Comparison of ENCODE assay signal across 8 mouse cellular contexts in genomic region chrX:96095509-96096499, GRCm38 (mm10). TPM values are rescaled to one million over a fixed set of nuclear protein-coding genes. Genes with fewer than 3 reads are reported as not detected.
DNase-seq lines count a peak whose midpoint lies in the region; ATAC-seq and TF ChIP-seq lines count a peak whose summit lies in the region.

TSS of gene Msn (plus strand) at chrX:96096042.

- H3K4me2 ChIP-seq in forebrain, embryonic 16.5 days (ENCODE audit: low read length): peak within 1 kb of the TSS; percentile 68
- H3K4me2 ChIP-seq in lung, embryonic 15.5 days: peak within 1 kb of the TSS; percentile 58

- peaks cover 42% of the 10 kb centered on the region for H3K79me2 ChIP-seq in MEL (ENCODE audit: control insufficient read depth, insufficient read depth, low read length, poor library complexity)

- WGBS in forebrain, embryonic 16.5 days: 21% methylated on average over 29 of the region's 44 CpGs
- 18% methylated on average over 34 of the region's 44 CpGs for WGBS in lung, embryonic 15.5 days
- WGBS in thymus, adult 2 months: 3% methylated on average over 26 of the region's 44 CpGs

- no peak for TF ChIP-seq CTCF in MEL (IDR thresholded peaks at IDR 0.05 in 2 of 3, conservative IDR thresholded peaks at IDR 0.05 in 1 of 3; ENCODE audit: control insufficient read depth in 1 of 3, insufficient read depth in 1 of 3, low read depth in 2 of 3, low read length in 3 of 3, poor library complexity in 1 of 3, severe bottlenecking in 1 of 3)
- no peak for TF ChIP-seq CTCF in thymus, adult 2 months (IDR thresholded peaks at IDR 0.05; ENCODE audit: borderline replicate concordance, control insufficient read depth, extremely low read depth, insufficient read depth, low read length, poor library complexity)

- TF ChIP-seq RAD21 in MEL (IDR thresholded peaks at IDR 0.05; ENCODE audit: low read depth, low read length): no peak

- peak within 1 kb of the TSS; percentile 97 for H3K9ac ChIP-seq in MEL (ENCODE audit: control insufficient read depth, low read depth, low read length, poor library complexity, severe bottlenecking)
- peak within 1 kb of the TSS; percentile 40 for H3K9ac ChIP-seq in forebrain, embryonic 16.5 days (replicated peaks; ENCODE audit: low read depth, low read length)
- peak within 1 kb of the TSS; percentile 65 for H3K9ac ChIP-seq in lung, embryonic 15.5 days

- H3K9me3 ChIP-seq in MEL (replicated peaks; ENCODE audit: insufficient read depth, low read length): no peaks in the 10 kb centered on the region
- no peaks in the 10 kb centered on the region for H3K9me3 ChIP-seq in forebrain, embryonic 16.5 days (ENCODE audit: control insufficient read depth, low read length)
- no peaks in the 10 kb centered on the region for H3K9me3 ChIP-seq in lung, embryonic 15.5 days

- H3K36me3 ChIP-seq in MEL (ENCODE audit: control insufficient read depth in 1 of 2, insufficient read depth in 2 of 2, low read length in 2 of 2): peaks cover 0 to 22% of the 10 kb centered on the region in 2 experiments; a peak in 2 of 4 replicates
- H3K36me3 ChIP-seq in forebrain, embryonic 16.5 days (ENCODE audit: control insufficient read depth, insufficient read depth): no peaks in the 10 kb centered on the region
- no peaks in the 10 kb centered on the region for H3K36me3 ChIP-seq in lung, embryonic 15.5 days
- H3K36me3 ChIP-seq in thymus, adult 2 months (ENCODE audit: control insufficient read depth, insufficient read depth, low read length): no peaks in the 10 kb centered on the region

- TF ChIP-seq POLR2A in MEL (IDR thresholded peaks at IDR 0.05; ENCODE audit: control insufficient read depth in 1 of 2, insufficient read depth in 1 of 2, low read depth in 1 of 2, low read length in 2 of 2, poor library complexity in 1 of 2): peak; percentile 34 to 80; a peak in 2 of 4 replicates
- TF ChIP-seq POLR2A in thymus, adult 2 months (IDR thresholded peaks at IDR 0.05; ENCODE audit: control insufficient read depth, extremely low read depth, insufficient read depth, low read length, poor library complexity): peak; percentile 61; the same call in 1 of the 2 replicates

- peak; percentile 81 for DNase-seq in MEL (ENCODE audit: low read depth, low spot score)
- peak; percentile 62 for DNase-seq in c-Kit-positive CD71-positive TER-119-positive erythroid progenitor cells, embryonic 14.5 days (ENCODE audit: low spot score)
- peak; percentile 74 for DNase-seq in heart, postnatal 25 days (ENCODE audit: low spot score)
- peak in 1 of 2 experiments; percentile 5 for DNase-seq in layer of hippocampus, adult 18-20 months (ENCODE audit: low spot score in 2 of 2)
- peak; percentile 74 for DNase-seq in thymus, adult 2 months

- TF ChIP-seq EP300 in MEL (IDR thresholded peaks at IDR 0.05; ENCODE audit: low read depth in 1 of 2, low read length in 2 of 2): no peak

- intact Hi-C loops in heart, postnatal 25 days (cut with DNase I): loop anchor here (2.0 kb wide), 2 partner anchors 35 to 69 kb away; no protein-coding TSS in a partner anchor

- no peaks in the 10 kb centered on the region for H3K27me3 ChIP-seq in MEL (ENCODE audit: control insufficient read depth in 1 of 2, insufficient read depth in 2 of 2, low read length in 2 of 2)
- no peaks in the 10 kb centered on the region; the same call in 1 of the 2 replicates for H3K27me3 ChIP-seq in forebrain, embryonic 16.5 days (replicated peaks; ENCODE audit: control insufficient read depth, insufficient read depth, low read length)
- H3K27me3 ChIP-seq in lung, embryonic 15.5 days: no peaks in the 10 kb centered on the region
- no peaks in the 10 kb centered on the region for H3K27me3 ChIP-seq in thymus, adult 2 months (ENCODE audit: control insufficient read depth, insufficient read depth, low read length)

- H3K4me1 ChIP-seq in MEL (ENCODE audit: control insufficient read depth in 1 of 2, insufficient read depth in 2 of 2, low read length in 2 of 2): peaks cover 0 to 16% of the 10 kb centered on the region in 2 experiments; a peak in 1 of 4 replicates
- peaks cover 2% of the 10 kb centered on the region; the same call in 1 of the 2 replicates for H3K4me1 ChIP-seq in forebrain, embryonic 16.5 days (replicated peaks; ENCODE audit: control insufficient read depth, insufficient read depth, low read length)
- H3K4me1 ChIP-seq in lung, embryonic 15.5 days: no peaks in the 10 kb centered on the region
- H3K4me1 ChIP-seq in thymus, adult 2 months (replicated peaks; ENCODE audit: control insufficient read depth, insufficient read depth, low read length): peaks cover 5% of the 10 kb centered on the region

- peak; percentile 78 for ATAC-seq in forebrain, embryonic 16.5 days
- ATAC-seq in lung, embryonic 15.5 days (ENCODE audit: borderline replicate concordance, extremely low read depth, low FRiP score, low TSS enrichment): peak; percentile 87
- ATAC-seq in neutrophil, adult 5-6 weeks (ENCODE audit: extremely low read depth, insufficient number of reproducible peaks, low FRiP score, poor library complexity, severe bottlenecking): peak; percentile 76

- H3K4me3 ChIP-seq in MEL (ENCODE audit: control insufficient read depth in 1 of 2, insufficient read depth in 1 of 2, low read depth in 2 of 2, low read length in 2 of 2): peak within 1 kb of the TSS; percentile 75 to 99
- H3K4me3 ChIP-seq in forebrain, embryonic 16.5 days (replicated peaks; ENCODE audit: low read length): peak within 1 kb of the TSS; percentile 48
- H3K4me3 ChIP-seq in lung, embryonic 15.5 days: peak within 1 kb of the TSS; percentile 64
- H3K4me3 ChIP-seq in thymus, adult 2 months (ENCODE audit: control insufficient read depth, insufficient read depth, low read length): peak within 1 kb of the TSS; percentile 100

- peak within 1 kb of the TSS; percentile 96 for H3K27ac ChIP-seq in MEL (ENCODE audit: control insufficient read depth, low read depth, low read length)
- no peak within 1 kb of the TSS for H3K27ac ChIP-seq in forebrain, embryonic 16.5 days (ENCODE audit: low read length)
- peak within 1 kb of the TSS; percentile 82 for H3K27ac ChIP-seq in lung, embryonic 15.5 days
- peak within 1 kb of the TSS; percentile 94 for H3K27ac ChIP-seq in thymus, adult 2 months (ENCODE audit: control insufficient read depth, insufficient read depth, low read length)

TF ChIP-seq in MEL, 35 proteins besides CTCF, POLR2A, EP300 and RAD21:
- TF ChIP-seq ZC3H11A (IDR thresholded peaks at IDR 0.05; ENCODE audit: low read depth, low read length) (no peak), E2F4 (IDR thresholded peaks at IDR 0.05; ENCODE audit: borderline replicate concordance, low read depth, low read length) (no peak), MXI1 (IDR thresholded peaks at IDR 0.05; ENCODE audit: low read depth, low read length) (no peak), NRF1 (IDR thresholded peaks at IDR 0.05; ENCODE audit: insufficient read depth, low read depth, low read length, poor library complexity, severe bottlenecking) (no peak), NELFE (IDR thresholded peaks at IDR 0.05; ENCODE audit: low read depth, low read length) (peak; percentile 50), HCFC1 (IDR thresholded peaks at IDR 0.05; ENCODE audit: low read depth, low read length) (0 out of 2 replicates have a peak, but pooled peaks have one; percentile 24), TBP (IDR thresholded peaks at IDR 0.05; ENCODE audit: low read depth, low read length) (peak; percentile 64; the same call in 1 of the 2 replicates), SIN3A (IDR thresholded peaks at IDR 0.05; ENCODE audit: low read length) (peak; percentile 27; the same call in 1 of the 2 replicates), USF1 (IDR thresholded peaks at IDR 0.05; ENCODE audit: low read depth, low read length) (peak; percentile 36; the same call in 1 of the 2 replicates), ELF1 (IDR thresholded peaks at IDR 0.05; ENCODE audit: low read depth, low read length) (peak; percentile 26; the same call in 1 of the 2 replicates), CHD2 (IDR thresholded peaks at IDR 0.05; ENCODE audit: low read length) (no peak)
TF ChIP-seq in MEL: peak in this region for 6.

RNA-seq across cellular contexts. Expression of gene Msn, which starts in this region (rescaled TPM):
- 15.5 and 30.1 TPM in 2 replicates for total RNA-seq in MEL (2012; rRNA removed)
- 100 to 1,000 TPM in 1 of 2 experiments, 10 to 100 TPM in 1; 88.1 to 132 TPM for polyA plus RNA-seq in MEL (2012; ENCODE audit: insufficient read depth in 1 of 2, insufficient read length in 2 of 2, low read depth in 1 of 2, low replicate concordance in 2 of 2, missing spikeins in 1 of 2)
- 37.9 and 47.5 TPM in 2 replicates for polyA plus RNA-seq in forebrain, embryonic 16.5 days (2015; fragmentation: Nextera tagmentation; extraction: Ambion mirVana)
- total RNA-seq in heart, postnatal 25 days (2021): 100 to 1,000 TPM; 124 to 133 TPM
- 10 to 100 TPM; 19.8 to 20.1 TPM for total RNA-seq in layer of hippocampus, adult 18-20 months (2021)
- polyA plus RNA-seq in lung, embryonic 15.5 days (2015; fragmentation: Nextera tagmentation; extraction: Ambion mirVana): 182 and 194 TPM in 2 replicates
- 524 and 579 TPM in 2 replicates for total RNA-seq in neutrophil, adult 5-6 weeks (2017)
- polyA plus RNA-seq in thymus, adult 2 months (2012; rRNA removed): 205 and 237 TPM in 2 replicates

Comparison
In these comparisons a context has a peak if more than half of its experiments do, and no peak if none do; other contexts are left out.
1. H3K4me3 ChIP-seq: peak in every context shown above with its lines; median percentile 100 in thymus, adult 2 months; 87 in MEL; 64 in lung, embryonic 15.5 days; 48 in forebrain, embryonic 16.5 days.
2. H3K9ac ChIP-seq: peak in every context shown above with its lines; median percentile 97 in MEL; 65 in lung, embryonic 15.5 days; 40 in forebrain, embryonic 16.5 days.